Mouse (Mus musculus) left cerebral cortex, postnatal 25 days (tissue): ENCODE measurements at regions not wholly inside any gene's neighbourhood (a gene's known extent, or its start where the extent isn't known, plus 50 kb on each side); places are given as distances from the start of the nearest gene placed in this dataset.

ENCODE experiments used
- DNase-seq, 2 experiments: peaks; one replicate each; pipeline ENCODE4 v3.0.0; 2022; ENCODE audit warnings: low spot score in 2 of 2, mixed read lengths in 1 of 2
- intact Hi-C: fragments of 180-260 bp; cut with DNase I; formaldehyde crosslinking; loops from one replicate; pipeline ENCODE4 v1.15.1; 2025

DNA sequence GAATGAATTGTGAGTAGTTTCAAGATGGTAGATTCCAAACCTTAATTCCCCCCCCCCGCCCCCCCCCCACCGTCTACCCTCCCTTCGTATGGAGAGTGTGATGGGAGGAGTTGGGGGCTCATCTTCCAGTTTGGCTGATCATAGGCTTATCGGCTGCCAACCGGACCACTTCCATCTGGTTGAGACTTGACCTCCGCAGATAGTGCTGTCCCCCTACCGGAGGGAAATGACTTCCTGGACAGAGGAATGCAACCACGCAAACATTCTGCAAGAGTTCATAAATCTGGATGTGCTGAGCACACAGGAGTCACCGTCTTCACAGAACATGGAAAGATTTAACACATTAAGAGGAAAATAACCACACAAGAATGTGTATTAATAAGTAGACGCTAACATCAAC is 62.2 kb upstream of the Sox13 start:
- intact Hi-C loops, result no loop called here
- DNase-seq, result no peak

DNA sequence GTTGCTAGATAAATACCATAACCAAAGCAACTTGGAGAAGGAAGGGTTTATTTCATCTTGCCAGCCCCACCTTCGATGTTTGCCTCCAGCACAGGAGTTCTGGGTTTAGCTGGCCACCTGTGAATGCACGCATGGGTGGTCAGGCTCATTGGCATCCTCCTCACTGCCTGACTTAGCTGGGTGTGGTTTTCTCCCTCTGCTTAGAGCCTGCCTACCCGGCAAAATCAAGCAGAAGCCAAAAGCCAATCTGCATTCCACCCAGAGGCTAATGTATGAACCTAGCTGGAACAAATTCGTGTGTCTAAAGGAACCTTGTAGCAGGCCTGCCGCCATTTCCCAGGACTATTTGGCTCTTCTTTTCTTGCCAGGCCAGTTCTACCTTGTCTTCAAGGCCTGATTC is 58.7 kb upstream of the Sox13 start:
- intact Hi-C loops, result no loop called here
- no peak for DNase-seq

DNA sequence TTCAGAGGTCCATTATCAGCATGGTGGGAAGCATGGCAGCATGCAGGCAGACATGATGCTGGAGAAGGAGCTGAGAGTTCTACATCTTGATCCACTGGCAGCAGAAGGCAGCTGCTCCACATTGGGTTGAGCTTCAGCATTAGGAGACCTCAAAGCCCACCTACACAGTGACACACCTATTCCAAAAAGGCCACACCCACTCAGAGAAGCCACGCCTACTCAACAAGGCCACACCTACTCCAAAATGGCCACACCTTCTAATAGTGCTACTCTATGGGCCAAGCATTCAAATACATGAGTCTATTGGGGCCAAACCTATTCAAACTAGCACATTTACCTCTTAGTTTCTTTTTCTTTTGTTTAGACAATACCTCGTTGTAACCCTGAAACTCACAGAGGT is 50.4 kb upstream of the Sox13 start:
- no peak for DNase-seq
- intact Hi-C loops, result no loop called here
